Mouse (Mus musculus): ENCODE measurements at regions not wholly inside any gene's neighbourhood (a gene's known extent, or its start where the extent isn't known, plus 50 kb on each side); places are given as distances from the start of the nearest gene placed in this dataset.
"Not testable (repeated sequence)": the region's sequence is repeated elsewhere in the genome, so short reads cannot be mapped to it uniquely, and the experiment has no call there.

GRCm38 (mm10) chr12:22156467-22157037, 739.1 kb upstream of the Ywhaq start:
- peak; percentile 23 to 32 for DNase-seq (ENCODE audit: low spot score in 2 of 2)

GRCm38 (mm10) chr12:22155341-22155740, 737.9 kb upstream of the Ywhaq start:
- DNase-seq (ENCODE audit: low spot score in 2 of 2): not testable (repeated sequence)

Measured in right cerebral cortex, postnatal 10 days (tissue).